Mouse (Mus musculus) CD4-positive, CD25-positive, alpha-beta regulatory T cell, adult 4 months (primary cell): Measurements from ENCODE around the gene Dpp8. TPM values are rescaled to one million over a fixed set of nuclear protein-coding genes. Genes with fewer than 3 reads are reported as not detected.

Experiments used
- ATAC-seq: one replicate; pipeline ENCODE4 v1.8.0; 2017
- polyA plus RNA-seq, 2 experiments: library from polyadenylated mRNA; unstranded; fragments of 100-300 nt; shearing (Covaris generic); gene quantifications; one replicate each; pipeline ENCODE4 v1.2.1; 2017

Gene Dpp8
- polyA plus RNA-seq, 2 experiments from 2014 or later: 19.9 to 23.4 TPM

GRCm38 (mm10) chr9:65087490-65087889 is 55.3 kb downstream of the Dpp8 start:
- peak; percentile 68 for ATAC-seq

GRCm38 (mm10) chr9:65094237-65094636 is 62.0 kb downstream of the Dpp8 start:
- no peak for ATAC-seq

GRCm38 (mm10) chr9:65100991-65101685 is 68.9 kb downstream of the Dpp8 start, which contains the start of gene Igdcc4:
Gene Igdcc4, plus strand, starts transcription at chr9:65101486.
- no peak for ATAC-seq

- ATAC-seq: no peak
Observed at GRCm38 (mm10) chr9:65101686-65102376, 69.6 kb downstream of the Dpp8 start.

GRCm38 (mm10) chr9:65102377-65103172 is 70.4 kb downstream of the Dpp8 start:
- ATAC-seq: no peak

- ATAC-seq: no peak
Observed at GRCm38 (mm10) chr9:65103173-65103752, 71.0 kb downstream of the Dpp8 start.

- no peak for ATAC-seq
Observed at GRCm38 (mm10) chr9:65106821-65107220, 74.6 kb downstream of the Dpp8 start.

GRCm38 (mm10) chr9:65107893-65108292 is 75.7 kb downstream of the Dpp8 start:
- ATAC-seq: no peak

- ATAC-seq: no peak
Observed at GRCm38 (mm10) chr9:65109132-65110072, 77.2 kb downstream of the Dpp8 start.

- ATAC-seq: no peak
Observed at GRCm38 (mm10) chr9:65111698-65112097, 79.5 kb downstream of the Dpp8 start.

- no peak for ATAC-seq
Observed at GRCm38 (mm10) chr9:65113694-65114093, 81.5 kb downstream of the Dpp8 start.

- no peak for ATAC-seq
Observed at GRCm38 (mm10) chr9:65115891-65116290, 83.7 kb downstream of the Dpp8 start.

GRCm38 (mm10) chr9:65117516-65117915 is 85.3 kb downstream of the Dpp8 start:
- no peak for ATAC-seq

GRCm38 (mm10) chr9:65120935-65121334 is 88.7 kb downstream of the Dpp8 start:
- ATAC-seq: no peak

GRCm38 (mm10) chr9:65122545-65122944 is 90.3 kb downstream of the Dpp8 start:
- ATAC-seq: no peak

GRCm38 (mm10) chr9:65123552-65124168 is 91.4 kb downstream of the Dpp8 start:
- ATAC-seq: no peak

- ATAC-seq: no peak
Observed at GRCm38 (mm10) chr9:65128123-65128815, 96.1 kb downstream of the Dpp8 start.

GRCm38 (mm10) chr9:65131717-65132116 is 99.5 kb downstream of the Dpp8 start:
- no peak for ATAC-seq
